Mouse (Mus musculus) lung, postnatal 0 days (tissue): ENCODE data around the gene Zfp568. TPM values are rescaled to one million over a fixed set of nuclear protein-coding genes. Genes with fewer than 3 reads are reported as not detected.

Source experiments
- ATAC-seq: fragments of 200-750 bp; cut with Nextera tagmentation; 2 replicates; pipeline ENCODE4 v1.8.0; 2017; ENCODE audit warnings: moderate library complexity
- DNase-seq: peaks from one replicate; pipeline ENCODE4 v3.0.0-alpha.2; 2016; ENCODE audit warnings: low spot score
- H3K27ac ChIP-seq: fragments of 300-500 bp; sonication (generic); 2 replicates; pipeline ENCODE4 v1.5.1; 2014; ENCODE audit warnings: antibody characterized with exemption, mild to moderate bottlenecking, low read length, mixed read lengths
- H3K27me3 ChIP-seq: fragments of 300-500 bp; sonication (generic); replicated peaks from 2 replicates; pipeline ENCODE4 v1.6.1; 2014; ENCODE audit warnings: low read length, mixed read lengths; ENCODE audit not compliant: insufficient read depth
- H3K36me3 ChIP-seq: fragments of 300-500 bp; sonication (generic); 2 replicates; pipeline ENCODE4 v1.6.1; 2014; ENCODE audit warnings: low read length, mixed read lengths; ENCODE audit not compliant: insufficient read depth
- H3K4me1 ChIP-seq: fragments of 300-500 bp; sonication (generic); 2 replicates; pipeline ENCODE4 v1.6.1; 2014; ENCODE audit warnings: antibody characterized with exemption, low read depth, low read length, mixed read lengths; ENCODE audit not compliant: insufficient read depth
- H3K4me2 ChIP-seq: fragments of 300-500 bp; sonication (generic); replicated peaks from 2 replicates; pipeline ENCODE4 v1.6.1; 2014; ENCODE audit warnings: low read depth, mild to moderate bottlenecking, low read length, moderate library complexity, mixed read lengths
- H3K4me3 ChIP-seq: fragments of 300-500 bp; sonication (generic); 2 replicates; pipeline ENCODE4 v1.5.1; 2014; ENCODE audit warnings: low read depth, low read length
- H3K9ac ChIP-seq: fragments of 300-500 bp; sonication (generic); replicated peaks from 2 replicates; pipeline ENCODE4 v1.6.1; 2014; ENCODE audit warnings: low read depth, mild to moderate bottlenecking
- H3K9me3 ChIP-seq: fragments of 300-500 bp; sonication (generic); 2 replicates; pipeline ENCODE4 v1.6.1; 2016; ENCODE audit warnings: low read length, mixed read lengths
- CTCF ChIP-seq: IDR thresholded peaks from 2 replicates; pipeline ENCODE4 v1.5.1; 2016; ENCODE audit warnings: antibody characterized with exemption, mild to moderate bottlenecking
- EP300 ChIP-seq: IDR thresholded peaks from 2 replicates; pipeline ENCODE4 v1.6.1; 2016; ENCODE audit warnings: antibody characterized with exemption, mild to moderate bottlenecking, control low read depth
- WGBS: fragments of 180-500 bp; shearing (Covaris S2); extraction: QIAGEN DNeasy Blood & Tissue Kit; methylation state at CpG from one replicate; pipeline ENCODE4 v1.1.7; 2014; 5-methylcytosine and 5-hydroxymethylcytosine counted together
- polyA plus RNA-seq: library from polyadenylated mRNA; unstranded; fragments of >200 nt; fragmentation: Nextera tagmentation; extraction: Ambion mirVana; gene quantifications from 2 replicates; pipeline ENCODE4 v1.2.1, GENCODE M21; 2015

Zfp568 gene
- polyA plus RNA-seq, 1 experiment from 2014 or later: 4.1 TPM

GRCm38 (mm10) chr7:30030677-30031076 is 46.9 kb downstream of the Zfp568 start:
- no peak overlapping the region for H3K9ac ChIP-seq
- ATAC-seq: no peak
- peaks cover 12% of the 10 kb centered on the region; the same call in 1 of the 2 replicates for H3K36me3 ChIP-seq
- H3K9me3 ChIP-seq: no peaks in the 10 kb centered on the region
- no peak for DNase-seq
- WGBS: 25% methylated on average over 6 of the region's 6 CpGs
- no peak overlapping the region for H3K4me2 ChIP-seq
- H3K27ac ChIP-seq: no peak overlapping the region
- no peaks in the 10 kb centered on the region for H3K4me1 ChIP-seq
- H3K27me3 ChIP-seq: no peaks in the 10 kb centered on the region
- no peak overlapping the region for H3K4me3 ChIP-seq
- no peak for TF ChIP-seq EP300
- no peak for TF ChIP-seq CTCF

- H3K4me1 ChIP-seq: no peaks in the 10 kb centered on the region
- H3K9me3 ChIP-seq: no peaks in the 10 kb centered on the region
- H3K4me3 ChIP-seq: no peak overlapping the region
- no peaks in the 10 kb centered on the region for H3K27me3 ChIP-seq
- WGBS: 93% methylated on average over 3 of the region's 3 CpGs
- no peak for ATAC-seq
- TF ChIP-seq EP300: no peak
- no peak overlapping the region for H3K27ac ChIP-seq
- H3K9ac ChIP-seq: no peak overlapping the region
- no peak overlapping the region for H3K4me2 ChIP-seq
- no peak for DNase-seq
- H3K36me3 ChIP-seq: peaks cover 7% of the 10 kb centered on the region; the same call in 1 of the 2 replicates
Measured at GRCm38 (mm10) chr7:30031379-30031778, 47.6 kb downstream of the Zfp568 start.

DNA sequence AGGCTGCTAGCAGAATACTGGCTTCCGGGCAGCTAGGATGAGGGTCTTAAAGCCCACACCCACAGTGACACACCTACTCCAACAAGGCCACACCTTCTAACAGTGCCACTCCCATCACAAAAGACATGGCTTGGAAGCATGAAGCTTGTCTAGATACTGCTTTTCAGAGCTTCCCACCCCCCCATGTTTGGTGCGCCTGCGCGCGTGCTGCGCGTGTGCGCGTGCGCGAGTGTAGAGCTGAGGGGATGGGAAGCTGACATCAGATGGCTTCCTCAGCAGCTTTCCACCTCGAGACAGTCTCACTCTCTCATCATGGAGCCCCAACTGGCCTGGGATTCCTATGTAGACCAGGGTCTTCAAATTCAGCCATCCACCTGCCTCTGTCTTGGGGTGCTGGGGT is 50.6 kb downstream of the Zfp568 start:
- Histone ChIP-seq H3K9ac (no peak overlapping the region), H3K27ac (no peak overlapping the region), H3K4me1 (no peaks in the 10 kb centered on the region), H3K27me3 (no peaks in the 10 kb centered on the region), H3K36me3 (peaks cover 7% of the 10 kb centered on the region; the same call in 1 of the 2 replicates), H3K9me3 (no peaks in the 10 kb centered on the region), H3K4me2 (no peak overlapping the region), H3K4me3 (no peak overlapping the region)
- no peak for TF ChIP-seq EP300
- no peak for TF ChIP-seq CTCF
- DNase-seq: no peak
- no peak for ATAC-seq
- 92% methylated on average over 12 of the region's 12 CpGs for WGBS

DNA sequence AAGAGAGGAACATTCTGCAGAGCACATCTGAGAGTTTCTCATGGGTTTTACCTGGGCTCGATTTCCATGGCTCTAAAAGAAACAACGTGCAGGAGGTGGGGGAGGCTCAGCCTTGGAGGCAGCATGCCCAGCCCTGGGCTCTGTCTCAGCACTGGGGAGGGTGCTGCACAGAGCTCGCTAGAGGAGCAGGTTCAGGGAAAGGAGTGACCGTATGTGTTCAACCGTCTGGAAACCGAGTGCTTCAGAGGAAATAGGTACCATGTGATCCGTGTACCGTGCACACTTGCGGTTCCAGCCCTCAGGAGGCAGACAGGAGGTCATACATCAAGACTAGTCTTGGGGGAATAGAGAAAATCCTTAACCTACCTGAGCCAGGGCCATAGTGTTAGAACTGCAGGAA is 60.6 kb downstream of the Zfp568 start:
- DNase-seq: no peak
- Histone ChIP-seq H3K4me1 (no peaks in the 10 kb centered on the region), H3K27ac (no peak overlapping the region), H3K36me3 (no peaks in the 10 kb centered on the region), H3K4me2 (no peak overlapping the region), H3K27me3 (no peaks in the 10 kb centered on the region), H3K9ac (no peak overlapping the region), H3K9me3 (no peaks in the 10 kb centered on the region), H3K4me3 (no peak overlapping the region)
- ATAC-seq: no peak
- WGBS: 46% methylated on average over 9 of the region's 9 CpGs
- no peak for TF ChIP-seq CTCF
- TF ChIP-seq EP300: no peak

- Histone ChIP-seq H3K4me3 (no peak overlapping the region), H3K36me3 (no peaks in the 10 kb centered on the region), H3K27ac (no peak overlapping the region), H3K27me3 (no peaks in the 10 kb centered on the region), H3K4me2 (no peak overlapping the region), H3K9ac (no peak overlapping the region), H3K9me3 (no peaks in the 10 kb centered on the region), H3K4me1 (no peaks in the 10 kb centered on the region)
- DNase-seq: no peak
- TF ChIP-seq CTCF: no peak
- TF ChIP-seq EP300: no peak
- ATAC-seq: no peak
- 68% methylated on average over 4 of the region's 4 CpGs for WGBS
Measured at GRCm38 (mm10) chr7:30048126-30048525, 64.4 kb downstream of the Zfp568 start.

DNA sequence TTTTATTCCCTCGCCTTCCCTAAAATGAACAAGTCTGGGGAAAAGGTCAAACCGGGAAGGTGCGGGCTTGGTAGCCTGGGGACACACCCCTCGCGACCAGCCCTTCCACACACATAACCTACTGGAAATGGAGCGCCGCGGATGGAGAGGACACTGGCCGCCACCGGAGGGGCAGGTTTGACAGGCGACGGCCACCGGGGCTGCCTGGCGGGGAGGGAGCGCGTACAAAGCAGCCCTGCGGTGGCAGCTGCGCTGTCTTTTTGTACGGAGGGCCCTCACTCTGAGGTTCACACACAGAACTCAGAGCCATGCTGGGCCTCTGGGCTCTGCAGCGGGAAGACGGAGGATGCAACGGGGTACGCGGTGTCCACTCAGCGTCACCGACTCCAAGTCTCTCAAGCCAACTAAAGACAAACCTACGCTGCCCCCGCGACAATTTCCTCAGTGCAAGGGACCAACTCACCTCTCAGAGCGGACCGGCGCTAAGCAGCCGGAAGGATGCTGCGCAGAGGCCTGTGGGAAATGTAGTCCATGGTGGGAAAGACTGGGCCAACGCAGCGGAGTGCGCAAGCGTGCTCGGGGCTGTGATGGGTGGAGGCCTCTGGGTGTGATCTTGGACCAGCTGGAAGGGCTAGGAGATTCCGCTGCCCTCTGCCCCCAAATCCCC is 67.3 kb downstream of the Zfp568 start, which contains the start of gene Zfp14:
Gene Zfp14 (minus strand): TSS at position 499 of the 667 bp plus-strand sequence.
- Histone ChIP-seq H3K27me3 (no peaks in the 10 kb centered on the region), H3K4me3 (peak within 1 kb of the TSS; percentile 61), H3K9ac (peak within 1 kb of the TSS; percentile 36; the same call in 1 of the 2 replicates), H3K27ac (peak within 1 kb of the TSS; percentile 11; the same call in 1 of the 2 replicates), H3K9me3 (no peaks in the 10 kb centered on the region), H3K4me1 (no peaks in the 10 kb centered on the region), H3K4me2 (peak within 1 kb of the TSS; percentile 89), H3K36me3 (no peaks in the 10 kb centered on the region)
- 0% methylated on average over 38 of the region's 40 CpGs for WGBS
- peak; percentile 99 for ATAC-seq
- TF ChIP-seq EP300 (no peak), CTCF (0 out of 2 replicates have a peak, but pooled peaks have one; percentile 1)
- peak; percentile 89 for DNase-seq
